Mouse (Mus musculus): ENCODE data around the gene Hoxa6. TPM values are rescaled to one million over a fixed set of nuclear protein-coding genes. Genes with fewer than 3 reads are reported as not detected.

Hoxa6 gene
- polyA plus RNA-seq, 1 experiment from 2014 or later, result not detected

MicroRNAs encoded within 50 kb of the gene (microRNA counts, 519-probe panel; counts per million panel counts)
- not detected for microRNA mmu-miR-196b

Small RNA genes lying within 50 kb of the gene (microRNA-seq; reads per million reads assigned to microRNA genes)
- 77.8 reads per million, percentile 47 among the genes with 10 or more reads in this experiment for gene Mir196b

Other genes starting within 250 kb of the Hoxa6 start
- 8.6 and 10.2 TPM in 2 replicates for gene Skap2, start 196.2 kb downstream of the Hoxa6 start, polyA plus RNA-seq (2016; fragmentation: Nextera tagmentation; extraction: Ambion mirVana)
- gene Hoxa1, start 50.4 kb downstream of the Hoxa6 start, polyA plus RNA-seq (2016; fragmentation: Nextera tagmentation; extraction: Ambion mirVana), result 0.32 and 0.47 TPM in 2 replicates
- 0.26 and 1.9 TPM in 2 replicates for gene Hoxa2, start 43.9 kb downstream of the Hoxa6 start, polyA plus RNA-seq (2016; fragmentation: Nextera tagmentation; extraction: Ambion mirVana)
- not detected in 2 replicates for gene 5730596B20Rik, start 31.2 kb downstream of the Hoxa6 start, polyA plus RNA-seq (2016; fragmentation: Nextera tagmentation; extraction: Ambion mirVana)
- not detected in 2 replicates for gene Hoxa4, start 17.0 kb downstream of the Hoxa6 start, polyA plus RNA-seq (2016; fragmentation: Nextera tagmentation; extraction: Ambion mirVana)
- gene Hoxa5, start 4.1 kb downstream of the Hoxa6 start, polyA plus RNA-seq (2016; fragmentation: Nextera tagmentation; extraction: Ambion mirVana), result not detected in 2 replicates
- gene Hoxa3, start 4.6 kb upstream of the Hoxa6 start, polyA plus RNA-seq (2016; fragmentation: Nextera tagmentation; extraction: Ambion mirVana), result not detected in 2 replicates
- not detected in 2 replicates for gene Gm28308, start 4.6 kb upstream of the Hoxa6 start, polyA plus RNA-seq (2016; fragmentation: Nextera tagmentation; extraction: Ambion mirVana)
- not detected in 2 replicates for gene Hoxa7, start 13.1 kb upstream of the Hoxa6 start, polyA plus RNA-seq (2016; fragmentation: Nextera tagmentation; extraction: Ambion mirVana)
- gene Hoxa9, start 22.4 kb upstream of the Hoxa6 start, polyA plus RNA-seq (2016; fragmentation: Nextera tagmentation; extraction: Ambion mirVana), result not detected in 2 replicates
- 0.06 TPM in 1 of 2 replicates, not detected in the other for gene Hoxa10, start 32.1 kb upstream of the Hoxa6 start, polyA plus RNA-seq (2016; fragmentation: Nextera tagmentation; extraction: Ambion mirVana)
- not detected in 2 replicates for gene Hoxa11, start 37.1 kb upstream of the Hoxa6 start, polyA plus RNA-seq (2016; fragmentation: Nextera tagmentation; extraction: Ambion mirVana)
- not detected in 2 replicates for gene Hoxa13, start 52.2 kb upstream of the Hoxa6 start, polyA plus RNA-seq (2016; fragmentation: Nextera tagmentation; extraction: Ambion mirVana)
- 0.15 and 0.29 TPM in 2 replicates for gene Evx1, start 104.8 kb upstream of the Hoxa6 start, polyA plus RNA-seq (2016; fragmentation: Nextera tagmentation; extraction: Ambion mirVana)

Data from midbrain, embryonic 10.5 days (tissue).